Mouse (Mus musculus): ENCODE measurements around the gene Acot9. TPM values are rescaled to one million over a fixed set of nuclear protein-coding genes. Genes with fewer than 3 reads are reported as not detected.

Gene Acot9
- polyA plus RNA-seq, 1 experiment from 2014 or later = 9.1 TPM

DNA sequence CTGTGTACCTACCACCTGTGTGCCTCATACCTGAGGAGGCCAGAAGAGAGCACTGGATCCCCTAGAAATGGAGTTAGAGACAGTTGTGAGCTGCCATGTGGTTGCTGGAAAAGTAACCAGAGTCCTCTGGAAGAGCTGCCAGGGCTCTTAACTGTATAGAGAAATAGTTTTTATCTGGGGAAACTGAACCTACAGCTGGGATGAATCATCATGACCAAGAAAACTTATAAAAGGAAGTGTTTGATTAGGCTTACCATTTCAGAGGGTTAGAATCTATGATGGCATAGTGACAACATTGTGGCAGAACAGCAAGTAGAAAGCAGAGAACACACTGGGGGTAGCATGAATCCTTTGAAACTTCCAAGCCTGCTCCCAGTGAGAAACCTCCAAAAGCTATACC is 5.4 kb upstream of the Acot9 start:
- H3K27ac ChIP-seq (ENCODE audit: low read depth) = no peak overlapping the region
- no peaks in the 10 kb centered on the region for H3K4me1 ChIP-seq (ENCODE audit: insufficient read depth)
- no peak overlapping the region for H3K4me2 ChIP-seq (ENCODE audit: low read depth, low read length)
- DNase-seq (no peak), ATAC-seq (no peak)
- no peaks in the 10 kb centered on the region for H3K36me3 ChIP-seq (replicated peaks; ENCODE audit: insufficient read depth, low read length)
- H3K9me3 ChIP-seq (ENCODE audit: low read length) = no peaks in the 10 kb centered on the region
- no peaks in the 10 kb centered on the region for H3K27me3 ChIP-seq (ENCODE audit: insufficient read depth, low read length)
- no peak overlapping the region for H3K4me3 ChIP-seq (ENCODE audit: low read depth, low read length)
- H3K9ac ChIP-seq (replicated peaks) = no peak overlapping the region
- TF ChIP-seq EP300 (IDR thresholded peaks at IDR 0.05; ENCODE audit: low read depth) = no peak
- TF ChIP-seq CTCF (IDR thresholded peaks at IDR 0.05; ENCODE audit: low read depth) = no peak

DNA sequence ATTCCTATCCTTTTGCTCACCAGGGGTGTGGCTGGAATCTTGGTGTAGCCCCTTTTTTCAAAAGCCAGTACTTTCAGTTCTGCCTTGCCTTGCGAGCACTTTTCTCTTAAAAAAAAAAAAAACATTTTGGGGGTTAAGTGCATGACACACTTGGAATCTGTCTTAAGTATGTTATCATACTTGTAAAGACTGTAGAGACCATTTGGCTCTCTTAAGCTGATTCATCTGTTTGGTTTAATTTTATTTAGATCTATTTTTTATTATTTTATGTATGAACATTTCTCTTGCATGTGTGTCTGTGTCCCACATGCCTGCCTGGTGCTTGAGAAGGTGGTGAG is 641 bp downstream of the Acot9 start:
- H3K36me3 ChIP-seq (replicated peaks; ENCODE audit: insufficient read depth, low read length) = no peaks in the 10 kb centered on the region
- peak overlapping the region; percentile 72 for H3K4me2 ChIP-seq (ENCODE audit: low read depth, low read length)
- H3K4me1 ChIP-seq (ENCODE audit: insufficient read depth) = no peaks in the 10 kb centered on the region
- WGBS (ENCODE audit: insufficient replicate concordance) = 37% methylated on average over 1 of the region's 1 CpGs
- H3K9ac ChIP-seq (replicated peaks) = peak overlapping the region; percentile 70
- H3K4me3 ChIP-seq (ENCODE audit: low read depth, low read length) = peak overlapping the region; percentile 59
- no peak for TF ChIP-seq EP300 (IDR thresholded peaks at IDR 0.05; ENCODE audit: low read depth)
- no peak for TF ChIP-seq CTCF (IDR thresholded peaks at IDR 0.05; ENCODE audit: low read depth)
- ATAC-seq = no peak
- H3K9me3 ChIP-seq (ENCODE audit: low read length) = no peaks in the 10 kb centered on the region
- no peaks in the 10 kb centered on the region for H3K27me3 ChIP-seq (ENCODE audit: insufficient read depth, low read length)
- H3K27ac ChIP-seq (ENCODE audit: low read depth) = 0 out of 2 replicates have a peak overlapping the region, but pooled peaks have one; percentile 52
- no peak for DNase-seq

- Histone ChIP-seq H3K4me3 (ENCODE audit: low read depth, low read length) (no peak overlapping the region), H3K4me2 (ENCODE audit: low read depth, low read length) (no peak overlapping the region), H3K36me3 (replicated peaks; ENCODE audit: insufficient read depth, low read length) (no peaks in the 10 kb centered on the region), H3K27ac (ENCODE audit: low read depth) (no peak overlapping the region), H3K4me1 (ENCODE audit: insufficient read depth) (no peaks in the 10 kb centered on the region), H3K9ac (replicated peaks) (no peak overlapping the region), H3K9me3 (ENCODE audit: low read length) (no peaks in the 10 kb centered on the region), H3K27me3 (ENCODE audit: insufficient read depth, low read length) (no peaks in the 10 kb centered on the region)
- DNase-seq (no peak), ATAC-seq (no peak)
- TF ChIP-seq CTCF (IDR thresholded peaks at IDR 0.05; ENCODE audit: low read depth) = no peak
- TF ChIP-seq EP300 (IDR thresholded peaks at IDR 0.05; ENCODE audit: low read depth) = no peak
- WGBS (ENCODE audit: insufficient replicate concordance) = 62% methylated on average over 4 of the region's 4 CpGs
Measured at GRCm38 (mm10) chrX:155278483-155278882, 16.2 kb downstream of the Acot9 start.

- Histone ChIP-seq H3K4me1 (ENCODE audit: insufficient read depth) (no peaks in the 10 kb centered on the region), H3K9me3 (ENCODE audit: low read length) (no peaks in the 10 kb centered on the region), H3K9ac (replicated peaks) (no peak overlapping the region), H3K27me3 (ENCODE audit: insufficient read depth, low read length) (no peaks in the 10 kb centered on the region), H3K27ac (ENCODE audit: low read depth) (no peak overlapping the region), H3K4me3 (ENCODE audit: low read depth, low read length) (no peak overlapping the region), H3K36me3 (replicated peaks; ENCODE audit: insufficient read depth, low read length) (no peaks in the 10 kb centered on the region), H3K4me2 (ENCODE audit: low read depth, low read length) (no peak overlapping the region)
- 33% methylated on average over 1 of the region's 1 CpGs for WGBS (ENCODE audit: insufficient replicate concordance)
- DNase-seq (no peak), ATAC-seq (peak; percentile 51)
- TF ChIP-seq EP300 (IDR thresholded peaks at IDR 0.05; ENCODE audit: low read depth) (no peak), CTCF (IDR thresholded peaks at IDR 0.05; ENCODE audit: low read depth) (no peak)
Measured at GRCm38 (mm10) chrX:155280427-155281044, 18.3 kb downstream of the Acot9 start.

GRCm38 (mm10) chrX:155306390-155306789 is 44.1 kb downstream of the Acot9 start:
- no peaks in the 10 kb centered on the region for H3K36me3 ChIP-seq (replicated peaks; ENCODE audit: insufficient read depth, low read length)
- H3K27me3 ChIP-seq (ENCODE audit: insufficient read depth, low read length) = no peaks in the 10 kb centered on the region
- H3K4me2 ChIP-seq (ENCODE audit: low read depth, low read length) = no peak overlapping the region
- ATAC-seq = no peak
- H3K9me3 ChIP-seq (ENCODE audit: low read length) = no peaks in the 10 kb centered on the region
- H3K4me3 ChIP-seq (ENCODE audit: low read depth, low read length) = no peak overlapping the region
- H3K9ac ChIP-seq (replicated peaks) = no peak overlapping the region
- H3K27ac ChIP-seq (ENCODE audit: low read depth) = no peak overlapping the region
- H3K4me1 ChIP-seq (ENCODE audit: insufficient read depth) = no peaks in the 10 kb centered on the region
- no peak for DNase-seq
- WGBS (ENCODE audit: insufficient replicate concordance) = 84% methylated on average over 2 of the region's 2 CpGs
- TF ChIP-seq CTCF (IDR thresholded peaks at IDR 0.05; ENCODE audit: low read depth) (peak; percentile 36), EP300 (IDR thresholded peaks at IDR 0.05; ENCODE audit: low read depth) (no peak)

GRCm38 (mm10) chrX:155318005-155318404 is 55.8 kb downstream of the Acot9 start:
- H3K4me2 ChIP-seq (ENCODE audit: low read depth, low read length) = no peak overlapping the region
- DNase-seq (peak; percentile 25), ATAC-seq (0 out of 2 replicates have a peak, but pooled peaks have one; percentile 35)
- WGBS (ENCODE audit: insufficient replicate concordance) = 38% methylated on average over 4 of the region's 4 CpGs
- H3K4me1 ChIP-seq (ENCODE audit: insufficient read depth) = no peaks in the 10 kb centered on the region
- no peaks in the 10 kb centered on the region for H3K9me3 ChIP-seq (ENCODE audit: low read length)
- no peak overlapping the region for H3K27ac ChIP-seq (ENCODE audit: low read depth)
- no peaks in the 10 kb centered on the region for H3K36me3 ChIP-seq (replicated peaks; ENCODE audit: insufficient read depth, low read length)
- TF ChIP-seq CTCF (IDR thresholded peaks at IDR 0.05; ENCODE audit: low read depth) (peak; percentile 80), EP300 (IDR thresholded peaks at IDR 0.05; ENCODE audit: low read depth) (no peak)
- no peak overlapping the region for H3K4me3 ChIP-seq (ENCODE audit: low read depth, low read length)
- H3K9ac ChIP-seq (replicated peaks) = no peak overlapping the region
- no peaks in the 10 kb centered on the region for H3K27me3 ChIP-seq (ENCODE audit: insufficient read depth, low read length)

- H3K4me3 ChIP-seq (ENCODE audit: low read depth, low read length) = peak overlapping the region; percentile 65
- no peaks in the 10 kb centered on the region for H3K4me1 ChIP-seq (ENCODE audit: insufficient read depth)
- ATAC-seq = no peak
- DNase-seq = no peak
- H3K9ac ChIP-seq (replicated peaks) = peak overlapping the region; percentile 71
- H3K4me2 ChIP-seq (ENCODE audit: low read depth, low read length) = peak overlapping the region; percentile 76
- no peaks in the 10 kb centered on the region for H3K36me3 ChIP-seq (replicated peaks; ENCODE audit: insufficient read depth, low read length)
- no peaks in the 10 kb centered on the region for H3K27me3 ChIP-seq (ENCODE audit: insufficient read depth, low read length)
- TF ChIP-seq EP300 (IDR thresholded peaks at IDR 0.05; ENCODE audit: low read depth) (no peak), CTCF (IDR thresholded peaks at IDR 0.05; ENCODE audit: low read depth) (no peak)
- no peaks in the 10 kb centered on the region for H3K9me3 ChIP-seq (ENCODE audit: low read length)
- 27% methylated on average over 7 of the region's 7 CpGs for WGBS (ENCODE audit: insufficient replicate concordance)
- H3K27ac ChIP-seq (ENCODE audit: low read depth) = peak overlapping the region; percentile 74; the same call in 1 of the 2 replicates
Measured at GRCm38 (mm10) chrX:155337567-155337904, 75.3 kb downstream of the Acot9 start.
